Mouse (Mus musculus) right cerebral cortex, postnatal 4 days (tissue): ENCODE measurements around the gene Slc25a40.

Experiments used
- DNase-seq: peaks from one replicate; pipeline ENCODE4 v3.0.0-alpha.2; 2022

The Slc25a40 gene

DNA sequence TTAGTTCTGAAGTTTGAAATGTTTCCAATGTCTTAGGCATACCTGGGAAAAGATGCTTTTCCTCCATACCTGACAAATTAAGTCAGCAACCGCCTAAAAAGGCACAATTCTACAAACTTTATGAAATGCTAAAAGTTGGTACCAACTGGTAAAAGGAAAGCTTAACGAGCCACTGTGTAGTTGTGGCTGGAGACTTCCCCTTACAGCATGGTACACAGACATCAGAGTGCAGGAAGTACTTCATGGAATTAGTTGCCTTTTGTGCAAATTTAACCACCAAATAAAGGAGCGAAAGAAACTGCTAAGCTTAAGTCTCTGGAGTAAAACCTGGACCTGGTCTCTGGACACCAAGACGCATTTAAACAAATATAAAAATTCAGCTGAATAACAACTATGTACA is 69.1 kb downstream of the Slc25a40 start:
- no peak for DNase-seq
